Mouse (Mus musculus): Measurements from ENCODE around the gene Faap24. TPM values are rescaled to one million over a fixed set of nuclear protein-coding genes. Genes with fewer than 3 reads are reported as not detected.

Gene Faap24
- polyA plus RNA-seq (2016; fragmentation: Nextera tagmentation; extraction: Ambion mirVana), result 25.3 and 28.7 TPM in 2 replicates

GRCm38 (mm10) chr7:35396542-35397168, at the start of gene Faap24, which contains the start of gene Cep89:
Gene Faap24, minus strand, starts transcription at chr7:35396836.
Gene Cep89, plus strand, starts transcription at chr7:35397035.
- H3K36me3 ChIP-seq, result peaks cover 70% of the 10 kb centered on the region
- WGBS, result under 1% methylated on average over 28 of the region's 28 CpGs
- H3K27ac ChIP-seq, result peak within 1 kb of the TSS; percentile 89
- H3K9me3 ChIP-seq, result no peaks in the 10 kb centered on the region
- H3K4me1 ChIP-seq (replicated peaks), result peaks cover 22% of the 10 kb centered on the region
- H3K4me3 ChIP-seq, result peak within 1 kb of the TSS; percentile 73
- no peaks in the 10 kb centered on the region for H3K27me3 ChIP-seq (ENCODE audit: insufficient read depth, poor library complexity, severe bottlenecking)
- peak; percentile 99 for DNase-seq (ENCODE audit: low spot score)

DNA sequence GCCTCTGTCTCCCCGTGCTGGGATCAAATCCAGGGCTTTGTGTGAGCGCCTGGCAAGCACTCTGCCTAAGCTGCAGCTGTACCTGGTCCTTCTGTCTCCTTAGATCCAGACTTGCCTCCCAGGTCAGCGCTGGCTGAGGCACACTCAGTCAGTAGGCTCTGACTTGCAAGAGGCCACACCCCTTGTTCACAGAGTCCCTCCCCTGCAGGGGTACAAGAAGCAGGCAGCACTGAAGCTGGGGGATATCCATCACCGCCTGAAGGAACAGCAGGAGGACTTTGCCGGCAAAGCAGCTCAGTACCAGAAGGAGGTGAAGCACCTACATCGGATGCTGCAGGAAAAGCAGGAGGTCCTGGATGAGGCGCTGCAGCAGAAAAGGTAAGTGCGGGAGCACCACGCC, 38.6 kb upstream of the Faap24 start:
- 80% methylated on average over 9 of the region's 9 CpGs for WGBS
- no peak for DNase-seq (ENCODE audit: low spot score)
- H3K36me3 ChIP-seq, result peaks cover 99% of the 10 kb centered on the region

GRCm38 (mm10) chr7:35428146-35428545, 31.5 kb upstream of the Faap24 start:
- H3K27ac ChIP-seq, result no peak overlapping the region
- H3K9me3 ChIP-seq, result no peaks in the 10 kb centered on the region
- no peaks in the 10 kb centered on the region for H3K4me1 ChIP-seq (replicated peaks)
- 94% methylated on average over 10 of the region's 10 CpGs for WGBS
- H3K36me3 ChIP-seq, result peaks cover 89% of the 10 kb centered on the region
- no peak overlapping the region for H3K4me3 ChIP-seq
- DNase-seq (ENCODE audit: low spot score), result no peak
- H3K27me3 ChIP-seq (ENCODE audit: insufficient read depth, poor library complexity, severe bottlenecking), result no peaks in the 10 kb centered on the region

More for the DNA sequence above, 38.6 kb upstream of the Faap24 start:
- H3K27ac ChIP-seq, result no peak overlapping the region
- no peaks in the 10 kb centered on the region for H3K4me1 ChIP-seq (replicated peaks)
- no peak overlapping the region for H3K4me3 ChIP-seq
- H3K27me3 ChIP-seq (ENCODE audit: insufficient read depth, poor library complexity, severe bottlenecking), result no peaks in the 10 kb centered on the region
- no peaks in the 10 kb centered on the region for H3K9me3 ChIP-seq

GRCm38 (mm10) chr7:35423071-35423470, 26.4 kb upstream of the Faap24 start:
- H3K27me3 ChIP-seq (ENCODE audit: insufficient read depth, poor library complexity, severe bottlenecking), result no peaks in the 10 kb centered on the region
- peaks cover 91% of the 10 kb centered on the region for H3K36me3 ChIP-seq
- H3K9me3 ChIP-seq, result no peaks in the 10 kb centered on the region
- WGBS, result 93% methylated on average over 10 of the region's 10 CpGs
- H3K4me3 ChIP-seq, result no peak overlapping the region
- H3K27ac ChIP-seq, result no peak overlapping the region
- no peaks in the 10 kb centered on the region for H3K4me1 ChIP-seq (replicated peaks)
- DNase-seq (ENCODE audit: low spot score), result no peak

- H3K36me3 ChIP-seq, result peaks cover 99% of the 10 kb centered on the region
- 92% methylated on average over 5 of the region's 5 CpGs for WGBS
Observed at GRCm38 (mm10) chr7:35416654-35416948, 20.0 kb upstream of the Faap24 start.

DNA sequence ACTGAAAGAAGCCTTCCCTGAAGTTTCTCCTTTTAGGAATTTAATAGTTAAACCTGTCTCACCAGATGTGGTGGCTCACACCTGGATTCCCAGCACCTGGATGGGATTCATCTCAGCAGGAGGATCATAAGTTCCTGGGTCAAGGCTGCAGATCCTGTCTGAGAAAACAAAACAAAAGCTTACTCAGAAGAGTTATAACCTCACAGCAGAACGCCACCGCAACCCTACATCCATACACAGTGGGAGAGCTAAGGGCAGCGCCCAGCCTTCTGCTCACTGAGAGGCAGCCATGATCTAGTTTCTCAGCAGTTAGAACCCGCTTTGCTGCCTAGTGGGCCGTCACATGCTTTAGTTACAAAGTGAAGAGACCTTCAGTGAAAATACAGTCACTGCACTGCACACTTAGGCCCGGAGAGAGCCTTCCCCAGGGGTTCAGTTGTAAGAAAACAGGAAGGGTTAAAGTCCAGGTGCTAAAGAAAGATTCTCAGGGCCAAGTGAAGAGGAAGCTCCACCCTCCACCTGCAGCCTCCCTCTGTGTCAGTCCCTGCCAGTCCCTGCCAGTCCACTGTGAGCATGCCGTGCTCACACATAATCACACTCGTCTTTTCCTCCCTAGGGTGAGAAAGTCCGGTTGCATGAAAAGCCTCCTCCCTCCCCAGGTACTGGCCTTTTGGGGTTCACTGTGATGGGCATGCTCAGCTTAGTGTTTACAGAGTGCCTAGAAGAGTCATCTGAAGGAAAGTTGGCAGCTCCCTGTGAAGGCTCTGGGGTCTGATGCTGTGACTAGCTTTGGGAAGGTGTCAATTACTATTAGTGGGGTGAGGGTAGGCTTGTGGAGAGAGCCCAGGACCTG, 19.4 kb upstream of the Faap24 start:
- no peak overlapping the region for H3K4me3 ChIP-seq
- no peak for DNase-seq (ENCODE audit: low spot score)
- WGBS, result 88% methylated on average over 9 of the region's 9 CpGs
- H3K4me1 ChIP-seq (replicated peaks), result no peaks in the 10 kb centered on the region; the same call in 1 of the 2 replicates
- no peaks in the 10 kb centered on the region for H3K9me3 ChIP-seq
- no peaks in the 10 kb centered on the region for H3K27me3 ChIP-seq (ENCODE audit: insufficient read depth, poor library complexity, severe bottlenecking)
- H3K27ac ChIP-seq, result no peak overlapping the region
- peaks cover 99% of the 10 kb centered on the region for H3K36me3 ChIP-seq

More at GRCm38 (mm10) chr7:35416654-35416948, 20.0 kb upstream of the Faap24 start:
- Histone ChIP-seq H3K9me3 (no peaks in the 10 kb centered on the region), H3K4me3 (no peak overlapping the region), H3K4me1 (replicated peaks) (no peaks in the 10 kb centered on the region; the same call in 1 of the 2 replicates), H3K27ac (no peak overlapping the region), H3K27me3 (ENCODE audit: insufficient read depth, poor library complexity, severe bottlenecking) (no peaks in the 10 kb centered on the region)
- DNase-seq (ENCODE audit: low spot score), result no peak

- DNase-seq (ENCODE audit: low spot score), result no peak
- peaks cover 99% of the 10 kb centered on the region for H3K36me3 ChIP-seq
- 70% methylated on average over 5 of the region's 5 CpGs for WGBS
- H3K4me1 ChIP-seq (replicated peaks), result no peaks in the 10 kb centered on the region; the same call in 1 of the 2 replicates
- no peaks in the 10 kb centered on the region for H3K9me3 ChIP-seq
- no peak overlapping the region for H3K4me3 ChIP-seq
- no peak overlapping the region for H3K27ac ChIP-seq
- no peaks in the 10 kb centered on the region for H3K27me3 ChIP-seq (ENCODE audit: insufficient read depth, poor library complexity, severe bottlenecking)
Observed at GRCm38 (mm10) chr7:35415226-35415625, 18.6 kb upstream of the Faap24 start.

DNA sequence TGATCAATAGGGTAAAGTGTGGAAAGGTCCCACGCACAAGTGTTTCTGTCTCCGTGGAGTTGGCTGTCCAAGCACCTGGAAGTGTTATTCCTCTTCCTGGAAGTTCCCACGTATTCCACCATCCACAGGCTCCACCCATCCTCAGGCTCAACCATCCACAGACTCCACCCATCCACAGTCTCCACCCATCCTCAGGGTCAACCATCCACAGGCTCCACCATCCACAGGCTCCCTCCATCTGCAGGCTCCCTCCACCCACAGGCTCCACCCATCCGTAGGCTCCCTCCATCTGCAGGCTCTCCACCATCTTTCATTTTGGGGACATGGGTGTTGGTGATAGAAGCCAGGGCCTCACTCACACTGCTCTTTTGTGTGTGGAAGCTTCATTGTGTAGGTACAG, 4.5 kb upstream of the Faap24 start:
- Histone ChIP-seq H3K9me3 (no peaks in the 10 kb centered on the region), H3K4me3 (no peak overlapping the region), H3K27ac (no peak overlapping the region), H3K4me1 (replicated peaks) (peaks cover 13% of the 10 kb centered on the region), H3K36me3 (peaks cover 82% of the 10 kb centered on the region), H3K27me3 (ENCODE audit: insufficient read depth, poor library complexity, severe bottlenecking) (no peaks in the 10 kb centered on the region)
- DNase-seq (ENCODE audit: low spot score), result no peak
- WGBS, result 84% methylated on average over 4 of the region's 4 CpGs

- Histone ChIP-seq H3K36me3 (peaks cover 67% of the 10 kb centered on the region), H3K4me3 (peak overlapping the region; percentile 73), H3K4me1 (replicated peaks) (peaks cover 22% of the 10 kb centered on the region), H3K27ac (peak overlapping the region; percentile 81), H3K9me3 (no peaks in the 10 kb centered on the region), H3K27me3 (ENCODE audit: insufficient read depth, poor library complexity, severe bottlenecking) (no peaks in the 10 kb centered on the region)
- 14% methylated on average over 17 of the region's 17 CpGs for WGBS
- no peak for DNase-seq (ENCODE audit: low spot score)
Observed at GRCm38 (mm10) chr7:35395734-35396456, 741 bp downstream of the Faap24 start.

- Histone ChIP-seq H3K9me3 (no peaks in the 10 kb centered on the region), H3K27ac (no peak overlapping the region), H3K4me1 (replicated peaks) (peaks cover 26% of the 10 kb centered on the region), H3K36me3 (peaks cover 40% of the 10 kb centered on the region), H3K27me3 (ENCODE audit: insufficient read depth, poor library complexity, severe bottlenecking) (no peaks in the 10 kb centered on the region), H3K4me3 (no peak overlapping the region)
- WGBS, result 59% methylated on average over 5 of the region's 5 CpGs
- DNase-seq (ENCODE audit: low spot score), result no peak
Observed at GRCm38 (mm10) chr7:35392935-35393334, 3.7 kb downstream of the Faap24 start.

- Histone ChIP-seq H3K9me3 (no peaks in the 10 kb centered on the region), H3K27me3 (ENCODE audit: insufficient read depth, poor library complexity, severe bottlenecking) (no peaks in the 10 kb centered on the region), H3K4me3 (no peak overlapping the region), H3K4me1 (replicated peaks) (peaks cover 8% of the 10 kb centered on the region), H3K27ac (no peak overlapping the region), H3K36me3 (peaks cover 24% of the 10 kb centered on the region)
- 63% methylated on average over 6 of the region's 6 CpGs for WGBS
- DNase-seq (ENCODE audit: low spot score), result no peak
Observed at GRCm38 (mm10) chr7:35388694-35389093, 7.9 kb downstream of the Faap24 start.

DNA sequence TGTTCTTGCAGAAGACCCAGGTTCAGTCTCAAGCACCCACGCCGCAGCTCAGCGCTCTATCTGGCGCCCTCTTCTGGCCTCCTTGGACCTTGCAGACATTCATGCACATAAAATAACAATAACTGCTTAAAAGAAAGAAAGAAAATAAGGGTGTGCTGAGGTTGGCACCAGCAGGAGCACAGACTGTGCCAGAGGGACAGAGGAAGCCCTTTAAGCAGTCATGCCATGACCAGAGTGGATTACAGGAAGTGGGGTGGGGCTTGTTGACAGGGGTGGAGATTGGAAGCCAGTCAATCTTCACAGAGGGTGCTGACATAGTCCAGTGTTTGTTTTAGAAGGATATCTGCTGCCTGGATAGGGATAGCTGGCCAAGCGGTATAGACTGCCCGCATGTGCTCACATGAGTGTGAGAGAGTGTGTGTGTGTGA, 10.1 kb downstream of the Faap24 start:
- Histone ChIP-seq H3K4me1 (replicated peaks) (peaks cover 8% of the 10 kb centered on the region), H3K4me3 (no peak overlapping the region), H3K36me3 (peaks cover 4% of the 10 kb centered on the region), H3K27me3 (ENCODE audit: insufficient read depth, poor library complexity, severe bottlenecking) (no peaks in the 10 kb centered on the region), H3K27ac (no peak overlapping the region), H3K9me3 (no peaks in the 10 kb centered on the region)
- WGBS, result 60% methylated on average over 6 of the region's 6 CpGs
- DNase-seq (ENCODE audit: low spot score), result no peak

Measured in hindbrain, embryonic 10.5 days (tissue).